Mouse (Mus musculus) CD8-positive naive resting alpha-beta T cell, adult 2 months (primary cell): Measurements from ENCODE around the gene Erf.

Source experiments
- DNase-seq, 2 experiments: peaks; one replicate each; pipeline ENCODE4 v3.0.0; 2022; ENCODE audit warnings: low read depth in 2 of 2, low spot score in 2 of 2

The Erf gene

DNA sequence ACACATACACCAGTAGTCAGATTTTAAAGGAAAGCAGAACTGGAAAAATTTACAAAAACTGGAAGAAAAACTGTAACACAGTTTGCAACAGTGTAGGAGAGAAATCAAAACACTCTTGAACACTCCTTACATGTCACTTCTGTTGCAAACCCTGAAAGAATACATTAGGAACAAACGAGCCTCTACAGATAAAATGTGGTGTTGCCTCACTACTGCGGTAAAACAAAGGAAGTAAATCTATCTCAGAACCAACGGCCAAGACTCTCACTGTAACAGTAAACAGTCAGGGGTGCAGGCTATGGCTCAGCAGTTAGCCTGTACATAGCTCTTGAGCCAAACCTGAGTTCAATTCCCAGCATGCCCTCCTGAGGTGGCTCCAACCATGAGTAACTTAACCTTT lies 37.5 kb downstream of the Erf start:
- DNase-seq: no peak

DNA sequence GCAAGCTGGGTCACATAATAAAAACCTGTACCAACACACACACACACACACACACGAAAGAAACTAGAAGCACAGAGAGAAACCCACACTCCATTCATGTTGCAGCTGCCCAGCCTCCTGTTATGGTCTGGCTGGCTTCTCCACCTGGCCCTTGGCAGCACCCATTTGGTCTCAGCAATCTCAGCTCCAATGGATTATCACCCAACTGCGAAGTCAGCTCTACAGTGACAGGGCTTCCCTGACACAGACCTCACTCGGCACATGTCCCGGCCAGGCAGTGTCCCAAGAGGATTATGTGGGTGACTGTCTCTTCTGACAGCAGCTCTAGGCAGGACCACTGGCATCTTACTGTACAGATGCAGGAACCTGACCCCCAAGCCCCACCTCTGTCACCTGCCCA lies 40.1 kb downstream of the Erf start:
- DNase-seq: no peak

DNA sequence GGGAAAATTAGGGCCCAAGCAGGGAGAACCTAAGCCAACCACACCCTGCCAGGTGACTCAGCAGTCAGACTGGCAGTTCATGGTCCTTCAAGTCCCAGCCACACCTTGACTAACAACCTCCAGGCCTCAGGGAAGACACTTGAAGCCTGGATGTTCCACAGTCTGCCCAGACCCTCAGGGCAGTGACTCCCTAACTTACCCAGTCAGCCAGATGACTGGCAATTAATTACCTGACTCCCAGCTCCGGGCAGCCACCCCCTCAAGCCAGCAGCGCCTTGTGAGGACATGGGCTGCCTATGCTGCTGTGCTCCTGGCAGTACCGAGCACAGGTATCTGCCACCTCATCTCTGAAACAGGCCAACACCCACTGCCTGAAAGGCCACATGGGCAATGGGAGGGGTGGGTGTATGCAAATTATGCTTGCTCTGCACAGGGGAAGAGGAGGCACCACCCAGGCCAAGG lies 41.4 kb downstream of the Erf start:
- DNase-seq: no peak

DNA sequence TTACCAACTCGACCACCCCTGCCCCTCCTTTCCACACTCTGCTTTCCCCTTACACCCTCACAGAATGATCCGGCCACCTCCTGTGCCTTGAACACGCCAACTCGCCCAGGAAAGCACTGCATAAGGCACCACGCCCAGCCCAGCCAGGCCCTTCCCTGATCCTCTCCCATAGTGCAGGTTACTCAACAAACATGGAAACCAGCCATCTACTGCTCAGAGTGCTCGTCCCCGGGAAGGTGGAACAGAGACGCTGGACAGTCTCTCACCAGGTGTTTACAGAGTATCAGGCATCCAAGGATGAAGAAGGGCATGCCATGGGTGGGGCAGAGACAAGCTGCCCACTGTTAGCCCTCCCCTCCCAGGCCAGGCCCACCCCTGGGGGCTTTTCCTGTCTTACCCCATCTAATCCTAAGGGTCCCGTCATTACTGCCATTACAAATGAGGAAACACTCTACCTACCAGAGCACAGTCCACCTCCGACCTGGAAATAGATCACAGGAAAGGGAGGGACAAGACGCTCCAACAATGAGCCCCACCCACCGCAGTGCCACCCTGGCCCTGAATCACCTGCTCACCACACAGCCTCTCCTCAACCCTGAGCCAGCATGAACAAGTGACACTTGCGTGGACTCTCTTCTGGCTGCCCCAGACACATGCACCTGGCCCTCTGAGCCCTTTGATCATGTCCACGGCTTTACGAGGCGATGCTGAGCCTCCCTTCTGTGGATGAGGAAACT lies 44.3 kb downstream of the Erf start:
- DNase-seq: no peak

DNA sequence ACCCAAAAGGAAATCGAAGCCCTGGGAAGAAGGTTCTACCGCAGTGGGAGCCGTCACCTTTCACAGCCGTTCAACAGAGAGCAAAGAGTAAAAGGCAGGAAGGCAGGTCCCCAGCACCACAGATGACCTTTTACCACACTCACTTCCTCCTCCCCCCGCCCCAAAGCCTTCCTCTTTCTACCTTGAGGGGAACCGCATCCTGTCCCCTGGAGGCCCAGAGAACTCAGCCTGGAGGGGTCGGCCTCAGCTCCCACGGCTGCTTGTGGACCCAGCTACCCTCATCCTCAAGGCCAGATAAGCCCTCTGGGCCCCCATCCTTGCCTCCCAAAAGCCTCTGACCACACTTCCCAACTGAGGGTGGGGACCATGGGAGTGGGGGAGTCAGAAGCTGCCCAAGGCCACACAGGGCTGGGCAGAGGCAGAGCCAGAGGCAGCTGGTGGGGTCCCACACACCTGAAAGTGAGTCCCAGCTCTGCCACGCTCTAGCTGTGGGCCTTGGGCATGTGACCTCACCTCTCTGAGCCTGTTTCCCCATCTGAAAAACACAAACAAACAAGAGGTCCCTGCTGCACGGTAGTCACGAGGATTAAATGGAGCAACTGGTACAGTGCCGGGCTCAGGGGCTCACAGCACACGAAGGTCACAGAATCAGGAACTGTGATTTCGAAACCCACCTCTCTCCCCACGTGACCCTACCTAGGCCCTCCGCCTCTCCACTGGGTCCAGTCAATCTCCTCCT lies 45.0 kb downstream of the Erf start:
- DNase-seq: peak; percentile 66 to 71

DNA sequence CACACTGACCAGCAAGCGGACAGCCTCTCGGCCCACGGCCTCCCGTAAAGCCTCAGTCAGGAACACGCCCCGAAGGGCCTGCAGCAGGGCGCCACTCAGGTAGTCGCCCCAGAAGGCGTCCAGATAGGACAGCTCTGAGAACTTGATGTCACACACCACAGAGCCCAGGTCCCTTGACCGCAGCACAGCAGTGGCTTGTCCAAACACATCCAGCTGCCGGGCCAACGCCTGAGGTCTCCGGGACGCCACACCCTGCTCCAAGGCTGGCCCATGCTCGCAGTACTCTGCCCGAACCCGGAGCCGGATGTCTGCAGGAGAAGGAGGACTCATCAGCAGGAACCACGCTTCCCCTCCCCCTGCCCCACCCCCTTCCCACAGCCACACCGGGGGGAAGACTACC lies 46.9 kb downstream of the Erf start:
- no peak for DNase-seq

DNA sequence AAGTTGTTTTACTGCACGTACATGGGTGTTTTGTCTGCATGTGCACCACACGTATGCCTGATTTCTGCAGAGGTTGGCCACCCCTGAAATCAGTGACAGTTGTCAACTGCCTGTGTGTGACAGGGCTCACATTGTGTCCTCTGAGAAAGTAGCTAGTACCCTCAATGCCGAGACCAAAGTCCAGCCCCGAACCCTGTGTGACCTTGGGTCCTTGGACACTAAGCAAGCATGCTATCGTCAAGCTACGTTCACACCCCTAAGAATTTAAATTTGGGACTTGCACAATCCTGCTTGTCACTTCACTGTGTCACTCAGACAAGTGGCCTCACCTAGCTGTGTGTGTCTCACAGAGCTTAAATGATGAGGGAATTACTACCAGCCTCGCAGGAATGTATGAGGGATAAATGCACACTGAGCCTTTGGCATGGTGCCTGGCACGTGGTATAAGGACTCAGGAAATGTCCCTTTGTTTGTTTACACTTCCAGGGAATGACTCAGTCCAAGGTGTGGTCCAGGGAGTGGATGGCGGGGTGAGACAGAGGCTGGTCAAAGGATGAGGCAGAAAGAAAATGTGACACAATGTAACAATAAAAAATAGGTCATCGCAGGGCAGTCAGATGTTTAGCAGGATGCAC lies 53.1 kb downstream of the Erf start:
- no peak for DNase-seq

DNA sequence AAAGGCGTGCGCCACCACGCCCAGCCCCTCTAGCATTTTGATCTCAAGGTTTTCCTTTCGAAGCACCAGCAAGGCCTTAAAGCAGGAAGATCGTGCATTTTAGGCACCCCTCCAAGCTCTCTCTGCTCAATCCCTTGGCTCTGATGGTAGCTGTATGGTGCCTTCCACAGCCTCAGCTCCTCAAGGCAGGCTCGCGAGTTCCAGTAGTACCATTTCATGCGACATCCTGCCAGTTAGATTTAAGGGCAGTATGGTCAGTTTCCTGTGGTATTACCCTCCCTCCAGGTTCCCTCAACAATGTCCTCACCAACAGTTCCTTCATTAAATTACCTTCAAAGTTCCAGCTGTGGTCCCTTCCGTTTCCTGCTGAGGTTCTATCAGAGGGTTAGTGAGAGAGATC lies 54.5 kb downstream of the Erf start:
- DNase-seq: no peak

DNA sequence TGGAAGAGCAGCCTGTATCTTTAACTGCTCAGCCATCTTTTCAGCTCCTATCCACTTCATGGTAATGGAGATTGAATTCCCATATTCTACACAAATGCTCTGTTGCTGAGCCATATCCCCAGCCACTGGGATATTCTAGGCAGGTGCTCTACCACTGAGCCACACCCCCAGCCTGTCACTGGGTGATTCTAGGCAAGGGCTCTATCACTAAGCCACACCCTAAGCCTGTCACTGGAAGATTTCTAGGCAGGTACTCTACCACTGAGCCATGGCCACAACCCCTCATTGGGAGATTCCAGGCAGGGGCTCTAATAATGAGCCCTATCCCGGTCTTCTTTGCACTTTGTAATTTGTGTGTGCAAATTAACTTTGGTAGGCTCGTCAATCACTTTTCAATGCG lies 55.4 kb downstream of the Erf start:
- no peak for DNase-seq
